ENCODE assay signal across 23 mouse cellular contexts in genomic region chr1:90501373-90501772, GRCm38 (mm10).
"Had no signal": no experiment of that assay in that cellular context is flagged by ENCODE, and none has a peak within 500 bp of the region (broad histone marks: within the 10 kb centered on the region; RNA-seq: fewer than 3 reads in every experiment).

No protein-coding gene starts in this region.

- H3K4me3 ChIP-seq: forebrain, embryonic 15.5 days; heart, adult 2 months; hindbrain, embryonic 13.5 days; hindbrain, embryonic 15.5 days; kidney, embryonic 15.5 days; limb, embryonic 13.5 days; limb, embryonic 15.5 days; liver, embryonic 12.5 days had no signal

- H3K4me2 ChIP-seq: forebrain, embryonic 15.5 days; hindbrain, embryonic 13.5 days; hindbrain, embryonic 15.5 days; kidney, embryonic 15.5 days; limb, embryonic 13.5 days; limb, embryonic 15.5 days; liver, embryonic 12.5 days had no signal

- DNase-seq: forebrain, postnatal 0 days; gastrocnemius, postnatal 10 days; gastrocnemius, postnatal 25 days; kidney, adult 11 months; kidney, adult 2 months; kidney, adult 9 months; kidney, postnatal 14 days; kidney, postnatal 36 days; layer of hippocampus, adult 9-11 months; layer of hippocampus, postnatal 36 days; left cerebral cortex, postnatal 4 days had no signal

- H3K27me3 ChIP-seq: forebrain, embryonic 15.5 days; hindbrain, embryonic 13.5 days; hindbrain, embryonic 15.5 days; kidney, embryonic 15.5 days; limb, embryonic 13.5 days; limb, embryonic 15.5 days; liver, embryonic 12.5 days had no signal

- H3K27ac ChIP-seq: forebrain, embryonic 15.5 days; hindbrain, embryonic 13.5 days; hindbrain, embryonic 15.5 days; hindbrain, postnatal 0 days; kidney, embryonic 15.5 days; kidney, postnatal 0 days; limb, embryonic 13.5 days; limb, embryonic 15.5 days; liver, embryonic 12.5 days; liver, embryonic 14.5 days had no signal

- H3K9me3 ChIP-seq: forebrain, embryonic 15.5 days; hindbrain, embryonic 15.5 days; limb, embryonic 15.5 days had no signal

- H3K36me3 ChIP-seq: forebrain, embryonic 15.5 days; hindbrain, embryonic 13.5 days; hindbrain, embryonic 15.5 days; kidney, embryonic 15.5 days; limb, embryonic 13.5 days; limb, embryonic 15.5 days; liver, embryonic 12.5 days had no signal

- H3K9ac ChIP-seq: forebrain, embryonic 15.5 days; forebrain, postnatal 0 days; hindbrain, embryonic 13.5 days; hindbrain, embryonic 15.5 days; kidney, embryonic 15.5 days; limb, embryonic 13.5 days; limb, embryonic 15.5 days; liver, embryonic 12.5 days; liver, embryonic 14.5 days had no signal

- H3K4me1 ChIP-seq: hindbrain, embryonic 15.5 days had no signal

- ATAC-seq: forebrain, embryonic 15.5 days; forebrain, postnatal 0 days; hindbrain, postnatal 0 days; intestine, embryonic 16.5 days; liver, embryonic 12.5 days had no signal
